Mouse (Mus musculus): ENCODE measurements at regions not wholly inside any gene's neighbourhood (a gene's known extent, or its start where the extent isn't known, plus 50 kb on each side); places are given as distances from the start of the nearest gene placed in this dataset.

GRCm38 (mm10) chr14:61809716-61810437 lies 202.6 kb downstream of the Kcnrg start:
- Histone ChIP-seq H3K4me2 (replicated peaks; ENCODE audit: low read depth, low read length) (no peak overlapping the region), H3K36me3 (ENCODE audit: control insufficient read depth, insufficient read depth, low read length) (no peaks in the 10 kb centered on the region), H3K9ac (ENCODE audit: low read depth, low read length) (no peak overlapping the region), H3K4me1 (replicated peaks; ENCODE audit: control insufficient read depth, insufficient read depth, low read length) (no peaks in the 10 kb centered on the region), H3K9me3 (ENCODE audit: control insufficient read depth, low read length) (no peaks in the 10 kb centered on the region), H3K27ac (ENCODE audit: low read depth, low read length) (no peak overlapping the region), H3K4me3 (ENCODE audit: low read depth, low read length) (no peak overlapping the region), H3K27me3 (ENCODE audit: control insufficient read depth, insufficient read depth, low read length) (no peaks in the 10 kb centered on the region)
- 85% methylated on average over 10 of the region's 10 CpGs for WGBS
- DNase-seq (ENCODE audit: low spot score): no peak
- no peak for ATAC-seq (ENCODE audit: low FRiP score)

- no peak overlapping the region for H3K9ac ChIP-seq (ENCODE audit: low read depth, low read length)
- no peak overlapping the region for H3K27ac ChIP-seq (ENCODE audit: low read depth, low read length)
- no peaks in the 10 kb centered on the region for H3K4me1 ChIP-seq (replicated peaks; ENCODE audit: control insufficient read depth, insufficient read depth, low read length)
- ATAC-seq (ENCODE audit: low FRiP score) (no peak), DNase-seq (ENCODE audit: low spot score) (no peak)
- no peak overlapping the region for H3K4me2 ChIP-seq (replicated peaks; ENCODE audit: low read depth, low read length)
- no peaks in the 10 kb centered on the region for H3K27me3 ChIP-seq (ENCODE audit: control insufficient read depth, insufficient read depth, low read length)
- 67% methylated on average over 5 of the region's 5 CpGs for whole genome bisulfite sequencing
- H3K4me3 ChIP-seq (ENCODE audit: low read depth, low read length): no peak overlapping the region
- H3K9me3 ChIP-seq (ENCODE audit: control insufficient read depth, low read length): no peaks in the 10 kb centered on the region
- no peaks in the 10 kb centered on the region for H3K36me3 ChIP-seq (ENCODE audit: control insufficient read depth, insufficient read depth, low read length)
Measured at GRCm38 (mm10) chr14:61810836-61811235, 203.6 kb downstream of the Kcnrg start.

GRCm38 (mm10) chr14:61817711-61818110 lies 210.5 kb downstream of the Kcnrg start:
- H3K27ac ChIP-seq (ENCODE audit: low read depth, low read length): no peak overlapping the region
- 68% methylated on average over 11 of the region's 11 CpGs for WGBS
- ATAC-seq (ENCODE audit: low FRiP score) (no peak), DNase-seq (ENCODE audit: low spot score) (no peak)
- H3K4me3 ChIP-seq (ENCODE audit: low read depth, low read length): no peak overlapping the region
- no peaks in the 10 kb centered on the region for H3K4me1 ChIP-seq (replicated peaks; ENCODE audit: control insufficient read depth, insufficient read depth, low read length)
- H3K27me3 ChIP-seq (ENCODE audit: control insufficient read depth, insufficient read depth, low read length): no peaks in the 10 kb centered on the region
- H3K9ac ChIP-seq (ENCODE audit: low read depth, low read length): no peak overlapping the region
- no peaks in the 10 kb centered on the region for H3K36me3 ChIP-seq (ENCODE audit: control insufficient read depth, insufficient read depth, low read length)
- no peak overlapping the region for H3K4me2 ChIP-seq (replicated peaks; ENCODE audit: low read depth, low read length)
- H3K9me3 ChIP-seq (ENCODE audit: control insufficient read depth, low read length): no peaks in the 10 kb centered on the region

- DNase-seq (ENCODE audit: low spot score): no peak
- WGBS: 94% methylated on average over 2 of the region's 2 CpGs
Measured at GRCm38 (mm10) chr14:61818365-61818764, 211.1 kb downstream of the Kcnrg start.

GRCm38 (mm10) chr14:61819251-61819650 lies 212.0 kb downstream of the Kcnrg start:
- Histone ChIP-seq H3K4me1 (replicated peaks; ENCODE audit: control insufficient read depth, insufficient read depth, low read length) (no peaks in the 10 kb centered on the region), H3K27me3 (ENCODE audit: control insufficient read depth, insufficient read depth, low read length) (no peaks in the 10 kb centered on the region), H3K27ac (ENCODE audit: low read depth, low read length) (no peak overlapping the region), H3K36me3 (ENCODE audit: control insufficient read depth, insufficient read depth, low read length) (no peaks in the 10 kb centered on the region), H3K4me3 (ENCODE audit: low read depth, low read length) (no peak overlapping the region), H3K9me3 (ENCODE audit: control insufficient read depth, low read length) (no peaks in the 10 kb centered on the region), H3K4me2 (replicated peaks; ENCODE audit: low read depth, low read length) (no peak overlapping the region), H3K9ac (ENCODE audit: low read depth, low read length) (no peak overlapping the region)
- no peak for DNase-seq (ENCODE audit: low spot score)
- 78% methylated on average over 2 of the region's 2 CpGs for WGBS
- ATAC-seq (ENCODE audit: low FRiP score): no peak

More at GRCm38 (mm10) chr14:61818365-61818764, 211.1 kb downstream of the Kcnrg start:
- Histone ChIP-seq H3K9ac (ENCODE audit: low read depth, low read length) (no peak overlapping the region), H3K27ac (ENCODE audit: low read depth, low read length) (no peak overlapping the region), H3K27me3 (ENCODE audit: control insufficient read depth, insufficient read depth, low read length) (no peaks in the 10 kb centered on the region), H3K4me1 (replicated peaks; ENCODE audit: control insufficient read depth, insufficient read depth, low read length) (no peaks in the 10 kb centered on the region), H3K4me3 (ENCODE audit: low read depth, low read length) (no peak overlapping the region), H3K9me3 (ENCODE audit: control insufficient read depth, low read length) (no peaks in the 10 kb centered on the region), H3K36me3 (ENCODE audit: control insufficient read depth, insufficient read depth, low read length) (no peaks in the 10 kb centered on the region), H3K4me2 (replicated peaks; ENCODE audit: low read depth, low read length) (no peak overlapping the region)
- ATAC-seq (ENCODE audit: low FRiP score): no peak

GRCm38 (mm10) chr14:61834291-61834936 lies 227.2 kb downstream of the Kcnrg start:
- no peaks in the 10 kb centered on the region for H3K36me3 ChIP-seq (ENCODE audit: control insufficient read depth, insufficient read depth, low read length)
- H3K27ac ChIP-seq (ENCODE audit: low read depth, low read length): no peak overlapping the region
- no peak overlapping the region for H3K4me2 ChIP-seq (replicated peaks; ENCODE audit: low read depth, low read length)
- H3K4me1 ChIP-seq (replicated peaks; ENCODE audit: control insufficient read depth, insufficient read depth, low read length): no peaks in the 10 kb centered on the region
- H3K9ac ChIP-seq (ENCODE audit: low read depth, low read length): no peak overlapping the region
- no peaks in the 10 kb centered on the region for H3K27me3 ChIP-seq (ENCODE audit: control insufficient read depth, insufficient read depth, low read length)
- no peak for DNase-seq (ENCODE audit: low spot score)
- H3K4me3 ChIP-seq (ENCODE audit: low read depth, low read length): no peak overlapping the region
- ATAC-seq (ENCODE audit: low FRiP score): no peak
- no peaks in the 10 kb centered on the region for H3K9me3 ChIP-seq (ENCODE audit: control insufficient read depth, low read length)
- WGBS: 70% methylated on average over 8 of the region's 8 CpGs

GRCm38 (mm10) chr14:61835729-61836128 lies 228.5 kb downstream of the Kcnrg start:
- ATAC-seq (ENCODE audit: low FRiP score): no peak
- Histone ChIP-seq H3K9ac (ENCODE audit: low read depth, low read length) (no peak overlapping the region), H3K27me3 (ENCODE audit: control insufficient read depth, insufficient read depth, low read length) (no peaks in the 10 kb centered on the region), H3K4me2 (replicated peaks; ENCODE audit: low read depth, low read length) (no peak overlapping the region), H3K4me3 (ENCODE audit: low read depth, low read length) (no peak overlapping the region), H3K36me3 (ENCODE audit: control insufficient read depth, insufficient read depth, low read length) (no peaks in the 10 kb centered on the region), H3K27ac (ENCODE audit: low read depth, low read length) (no peak overlapping the region), H3K9me3 (ENCODE audit: control insufficient read depth, low read length) (no peaks in the 10 kb centered on the region), H3K4me1 (replicated peaks; ENCODE audit: control insufficient read depth, insufficient read depth, low read length) (no peaks in the 10 kb centered on the region)
- DNase-seq (ENCODE audit: low spot score): no peak
- WGBS: 67% methylated on average over 6 of the region's 6 CpGs

- H3K4me3 ChIP-seq (ENCODE audit: low read depth, low read length): no peak overlapping the region
- no peaks in the 10 kb centered on the region for H3K9me3 ChIP-seq (ENCODE audit: control insufficient read depth, low read length)
- WGBS: 76% methylated on average over 6 of the region's 6 CpGs
- no peak overlapping the region for H3K9ac ChIP-seq (ENCODE audit: low read depth, low read length)
- ATAC-seq (ENCODE audit: low FRiP score) (no peak), DNase-seq (ENCODE audit: low spot score) (peak; percentile 9)
- H3K36me3 ChIP-seq (ENCODE audit: control insufficient read depth, insufficient read depth, low read length): no peaks in the 10 kb centered on the region
- H3K27ac ChIP-seq (ENCODE audit: low read depth, low read length): no peak overlapping the region
- H3K27me3 ChIP-seq (ENCODE audit: control insufficient read depth, insufficient read depth, low read length): no peaks in the 10 kb centered on the region
- H3K4me1 ChIP-seq (replicated peaks; ENCODE audit: control insufficient read depth, insufficient read depth, low read length): no peaks in the 10 kb centered on the region
- H3K4me2 ChIP-seq (replicated peaks; ENCODE audit: low read depth, low read length): no peak overlapping the region
Measured at GRCm38 (mm10) chr14:61836231-61836630, 229.0 kb downstream of the Kcnrg start.

- H3K4me3 ChIP-seq (ENCODE audit: low read depth, low read length): no peak overlapping the region
- H3K4me2 ChIP-seq (replicated peaks; ENCODE audit: low read depth, low read length): no peak overlapping the region
- no peak overlapping the region for H3K27ac ChIP-seq (ENCODE audit: low read depth, low read length)
- ATAC-seq (ENCODE audit: low FRiP score) (no peak), DNase-seq (ENCODE audit: low spot score) (no peak)
- H3K9me3 ChIP-seq (ENCODE audit: control insufficient read depth, low read length): no peaks in the 10 kb centered on the region
- no peaks in the 10 kb centered on the region for H3K27me3 ChIP-seq (ENCODE audit: control insufficient read depth, insufficient read depth, low read length)
- 82% methylated on average over 4 of the region's 4 CpGs for WGBS
- no peaks in the 10 kb centered on the region for H3K36me3 ChIP-seq (ENCODE audit: control insufficient read depth, insufficient read depth, low read length)
- H3K4me1 ChIP-seq (replicated peaks; ENCODE audit: control insufficient read depth, insufficient read depth, low read length): no peaks in the 10 kb centered on the region
- no peak overlapping the region for H3K9ac ChIP-seq (ENCODE audit: low read depth, low read length)
Measured at GRCm38 (mm10) chr14:61836965-61837364, 229.7 kb downstream of the Kcnrg start.

All from hindbrain, embryonic 11.5 days (tissue).